Mouse (Mus musculus) ES-E14 (cell line): ENCODE results near the gene Cux1.

Source experiments
- CHD2 ChIP-seq: IDR thresholded peaks from 2 replicates; pipeline ENCODE4 v1.6.1; 2014; ENCODE audit warnings: mild to moderate bottlenecking, low read depth, low read length, inconsistent platforms
- ZC3H11A ChIP-seq: IDR thresholded peaks from 2 replicates; pipeline ENCODE4 v1.6.1; 2012; ENCODE audit warnings: low read depth, mild to moderate bottlenecking, inconsistent platforms, low read length, borderline replicate concordance
- ZNF384 ChIP-seq: IDR thresholded peaks from 2 replicates; pipeline ENCODE4 v1.6.1; 2012; ENCODE audit warnings: low read depth, low read length, inconsistent platforms

DNA sequence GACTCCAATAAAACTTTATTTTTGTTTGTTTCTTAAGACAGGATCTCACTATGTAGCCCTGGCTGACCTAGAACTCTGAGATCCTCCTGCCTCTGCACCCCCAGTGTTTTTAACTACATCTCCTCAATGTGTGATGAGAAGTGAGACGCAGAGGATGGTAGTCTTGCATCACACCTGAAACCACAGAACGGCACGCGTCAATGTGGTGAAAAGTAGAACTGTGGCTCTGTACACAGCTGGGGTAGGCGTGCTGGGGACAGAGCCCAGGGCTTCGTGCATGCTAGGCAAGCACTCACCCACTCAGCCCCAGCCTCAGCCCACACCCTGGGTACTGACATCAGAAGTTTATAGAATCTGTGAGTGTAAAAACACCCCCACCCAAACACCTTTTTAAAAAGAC is 107.4 kb downstream of the Cux1 start:
- no peak for TF ChIP-seq ZC3H11A
- TF ChIP-seq CHD2, result no peak
- no peak for TF ChIP-seq ZNF384
